Mouse (Mus musculus) ZHBTc4 (cell line): ENCODE data around the gene Podxl2.

Experiments
- DNase-seq: peaks from one replicate; pipeline ENCODE4 v3.0.0-alpha.2; 2011; ENCODE audit warnings: low read depth, low spot score

Gene Podxl2

GRCm38 (mm10) chr6:88803051-88803450, 71.8 kb downstream of the Podxl2 start:
- no peak for DNase-seq

DNA sequence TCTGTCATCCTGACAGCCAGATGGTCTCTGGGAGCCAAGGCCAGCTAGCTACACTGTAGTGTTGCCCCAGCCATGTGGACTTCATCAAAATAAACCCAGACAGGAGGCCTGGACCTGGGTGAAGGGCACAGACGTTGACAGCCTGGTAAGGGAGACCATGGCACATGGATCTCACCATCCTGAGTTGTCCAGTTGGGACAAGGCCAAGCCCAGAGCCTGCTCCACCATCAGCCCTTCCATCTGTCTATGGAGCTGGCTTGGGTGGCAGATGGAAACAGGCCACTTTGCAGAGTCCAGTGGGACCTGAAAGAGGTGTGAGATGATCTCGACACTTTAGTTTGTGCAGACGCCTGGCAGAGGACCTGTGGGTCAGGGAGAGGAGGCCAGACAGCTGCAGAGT, 74.1 kb downstream of the Podxl2 start:
- no peak for DNase-seq

GRCm38 (mm10) chr6:88800191-88800590, 74.7 kb downstream of the Podxl2 start:
- no peak for DNase-seq

- DNase-seq = no peak
These were observed 80.3 kb downstream of the Podxl2 start for GRCm38 (mm10) chr6:88794561-88794971.

DNA sequence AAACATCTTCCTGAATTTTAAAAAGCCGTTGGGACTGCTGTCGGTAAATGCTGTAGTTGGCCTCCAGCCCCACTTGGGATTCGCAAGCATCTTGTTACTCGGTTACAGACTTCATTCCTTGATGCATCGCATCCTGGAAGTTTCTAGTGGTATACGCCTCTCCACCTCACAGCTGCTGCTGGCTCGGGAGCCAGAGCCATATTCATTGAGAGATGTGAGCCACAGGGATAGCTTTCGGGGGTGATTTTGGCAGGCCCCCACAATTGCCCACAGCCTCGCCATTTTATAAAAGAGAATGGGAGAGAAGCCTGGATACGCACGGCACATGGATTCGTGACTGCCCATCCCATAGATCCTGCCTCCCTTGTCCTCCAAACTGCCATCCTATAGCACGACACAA, 81.0 kb downstream of the Podxl2 start:
- no peak for DNase-seq

GRCm38 (mm10) chr6:88793243-88793642, 81.6 kb downstream of the Podxl2 start:
- DNase-seq = no peak
